Mouse (Mus musculus) MEL (cell line): ENCODE measurements at regions not wholly inside any gene's neighbourhood (a gene's known extent, or its start where the extent isn't known, plus 50 kb on each side); places are given as distances from the start of the nearest gene placed in this dataset.
"Not testable (repeated sequence)": the region's sequence is repeated elsewhere in the genome, so short reads cannot be mapped to it uniquely, and the experiment has no call there.

Source experiments
- MAFK ChIP-seq: IDR thresholded peaks from 2 replicates; pipeline ENCODE4 v1.6.1; 2011; ENCODE audit warnings: low read depth, mild to moderate bottlenecking, low read length, improper control_type of control experiment, borderline replicate concordance
- MAX ChIP-seq: IDR thresholded peaks from 2 replicates; pipeline ENCODE4 v1.6.1; 2011; ENCODE audit warnings: low read length, improper control_type of control experiment
- MEF2A ChIP-seq: IDR thresholded peaks from 2 replicates; pipeline ENCODE4 v1.6.1; 2014; ENCODE audit warnings: low read depth, mild to moderate bottlenecking, inconsistent platforms, low read length, improper control_type of control experiment; ENCODE audit not compliant: poor library complexity, insufficient replicate concordance, severe bottlenecking; ENCODE audit errors: extremely low read depth
- POLR2A ChIP-seq, 2 experiments: IDR thresholded peaks; 2 replicates each; pipeline ENCODE4 v1.6.1; 2011 to 2012; ENCODE audit warnings: low read length in 2 of 2, mild to moderate bottlenecking in 2 of 2, control low read depth in 1 of 2, improper control_type of control experiment in 1 of 2, low read depth in 1 of 2, moderate library complexity in 1 of 2; ENCODE audit not compliant: control insufficient read depth in 1 of 2, insufficient read depth in 1 of 2, poor library complexity in 1 of 2
- ZC3H11A ChIP-seq: IDR thresholded peaks from 2 replicates; pipeline ENCODE4 v1.6.1; 2012; ENCODE audit warnings: low read depth, mild to moderate bottlenecking, inconsistent platforms, low read length, improper control_type of control experiment

- TF ChIP-seq MAX; ZC3H11A; POLR2A (IDR thresholded peaks at IDR 0.05; ENCODE audit: control insufficient read depth in 1 of 2, insufficient read depth in 1 of 2, low read depth in 1 of 2, low read length in 2 of 2, poor library complexity in 1 of 2); MEF2A; MAFK: not testable (repeated sequence)
Observed at GRCm38 (mm10) chr8:31737314-31737713, 1691.2 kb upstream of the 5930422O12Rik start.
